Mouse (Mus musculus) c-Kit-negative CD71-positive TER-119-positive erythroid progenitor cells, embryonic 14.5 days (primary cell): ENCODE results near the gene Brox.

ENCODE experiments used
- DNase-seq: peaks from one replicate; pipeline ENCODE4 v3.0.0-alpha.2; 2013; ENCODE audit warnings: low read depth, low spot score

Gene Brox

GRCm38 (mm10) chr1:183272867-183273818 lies 23.9 kb downstream of the Brox start:
- DNase-seq: no peak

GRCm38 (mm10) chr1:183267666-183268065 lies 29.4 kb downstream of the Brox start:
- DNase-seq: no peak

- DNase-seq: no peak
Measured at GRCm38 (mm10) chr1:183265921-183266467, 31.1 kb downstream of the Brox start.

- DNase-seq: no peak
Measured at GRCm38 (mm10) chr1:183264145-183265008, 32.7 kb downstream of the Brox start.

DNA sequence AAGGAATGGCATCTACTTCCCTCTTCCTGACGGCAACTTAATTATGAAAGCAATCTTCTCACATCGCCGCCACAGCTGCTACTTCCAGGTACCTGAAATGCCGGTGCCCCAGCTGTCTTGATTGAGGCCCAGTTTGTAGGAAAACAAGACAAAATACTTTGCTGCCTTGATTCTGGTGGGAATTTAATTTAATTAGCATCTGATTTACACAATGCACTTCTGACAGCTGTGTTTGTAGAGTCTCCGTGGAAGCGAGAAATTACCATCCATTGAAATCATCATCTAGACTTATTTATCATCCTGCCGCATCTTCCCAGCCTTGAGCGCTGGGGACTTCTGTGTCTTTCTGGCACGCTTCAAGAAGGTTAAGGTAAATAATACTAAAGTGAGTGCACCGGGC lies 44.5 kb downstream of the Brox start:
- DNase-seq: no peak

- DNase-seq: no peak
Measured at GRCm38 (mm10) chr1:183251818-183252217, 45.3 kb downstream of the Brox start.

- DNase-seq: no peak
Measured at GRCm38 (mm10) chr1:183250612-183251011, 46.5 kb downstream of the Brox start.

DNA sequence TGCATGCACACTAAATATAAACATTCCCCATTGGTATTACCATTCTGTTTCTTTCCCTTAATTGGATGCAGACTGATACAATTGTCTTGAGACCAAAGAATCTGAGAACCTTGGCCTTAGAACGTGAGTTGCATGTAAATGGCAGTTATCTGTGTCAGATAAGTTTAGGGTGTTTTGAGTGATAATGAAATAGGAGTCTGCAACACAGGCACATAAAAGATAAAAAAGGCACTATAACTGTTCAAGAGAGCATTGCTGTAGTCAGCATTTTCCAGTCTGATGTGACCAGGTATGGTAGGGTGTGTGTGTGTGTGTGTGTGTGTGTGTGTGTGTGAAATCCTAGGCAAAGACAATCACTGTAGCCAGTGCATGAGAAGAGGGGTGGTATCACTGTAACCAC lies 48.9 kb downstream of the Brox start:
- DNase-seq: no peak

DNA sequence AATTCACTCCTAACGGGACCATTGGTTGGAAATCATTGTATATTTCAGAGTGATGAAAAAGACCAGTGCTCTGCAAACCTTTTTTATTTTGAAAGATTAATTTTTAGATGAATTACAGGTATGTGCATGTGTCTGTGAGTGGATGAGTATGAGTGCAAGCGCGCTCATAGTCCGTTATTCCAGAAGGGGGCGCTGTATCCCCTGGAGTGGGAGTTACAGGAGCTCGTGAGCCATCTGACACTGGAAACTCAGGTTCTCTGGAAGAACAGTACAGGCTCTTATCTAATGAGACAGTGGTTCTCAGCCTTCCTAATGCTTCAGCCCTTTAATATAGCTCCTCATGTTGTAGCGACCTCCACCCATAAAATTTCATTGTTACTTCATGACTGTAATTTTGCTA lies 53.8 kb downstream of the Brox start:
- no peak for DNase-seq

- DNase-seq: no peak
Measured at GRCm38 (mm10) chr1:183237901-183238300, 59.2 kb downstream of the Brox start.

GRCm38 (mm10) chr1:183236460-183236859 lies 60.6 kb downstream of the Brox start:
- DNase-seq: no peak

- DNase-seq: no peak
Measured at GRCm38 (mm10) chr1:183233679-183234174, 63.3 kb downstream of the Brox start.

GRCm38 (mm10) chr1:183232985-183233678 lies 63.9 kb downstream of the Brox start:
- no peak for DNase-seq

DNA sequence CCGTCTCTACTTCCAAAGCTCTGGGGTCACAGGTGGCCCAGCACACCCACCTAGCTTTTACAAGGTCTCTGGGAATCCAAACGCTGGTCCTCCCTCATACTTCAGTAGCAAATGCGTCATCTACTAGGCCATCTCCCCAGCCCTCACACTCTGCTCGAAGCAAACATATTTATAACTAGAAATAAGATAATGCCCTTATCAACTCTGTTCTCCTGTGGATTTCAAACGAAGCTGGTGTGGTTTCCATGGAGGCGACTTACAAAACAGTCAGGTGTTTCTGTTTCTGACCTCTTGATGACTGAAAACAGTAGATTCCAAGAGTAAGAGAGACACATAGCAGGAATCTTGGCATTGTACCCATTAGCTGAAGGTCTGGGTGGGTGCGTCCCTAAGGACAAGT lies 69.6 kb downstream of the Brox start:
- no peak for DNase-seq
